8 mouse cellular contexts compared by ENCODE assay signal in genomic region chr8:12477449-12478401, GRCm38 (mm10).
DNase-seq lines count a peak whose midpoint lies in the region; ATAC-seq and TF ChIP-seq lines count a peak whose summit lies in the region.

No protein-coding gene starts in this region.

- DNase-seq in liver, embryonic 11.5 days (ENCODE audit: low spot score): no peak
- no peak for DNase-seq in liver
- DNase-seq in embryonic facial prominence, embryonic 11.5 days (ENCODE audit: low spot score): peak; percentile 59
- peak; percentile 59 for DNase-seq in hindbrain, postnatal 0 days (ENCODE audit: low spot score)
- peak; percentile 49 for DNase-seq in retina, embryonic 14.5 days (ENCODE audit: low spot score)
- no peak for DNase-seq in ovary, postnatal 36 days (ENCODE audit: low spot score)
- DNase-seq in thymus, postnatal 25 days: no peak
- no peak for DNase-seq in cerebellum, adult 11-12 months

- no peaks in the 10 kb centered on the region for H3K36me3 ChIP-seq in liver, embryonic 11.5 days (ENCODE audit: control insufficient read depth, insufficient read depth, low read length)
- no peaks in the 10 kb centered on the region for H3K36me3 ChIP-seq in embryonic facial prominence, embryonic 11.5 days (replicated peaks; ENCODE audit: control insufficient read depth, insufficient read depth, low read depth, low read length)
- no peaks in the 10 kb centered on the region for H3K36me3 ChIP-seq in hindbrain, postnatal 0 days (ENCODE audit: insufficient read depth, low read length)

- no peak overlapping the region for H3K27ac ChIP-seq in liver, embryonic 11.5 days (ENCODE audit: low read depth, low read length)
- no peak overlapping the region for H3K27ac ChIP-seq in embryonic facial prominence, embryonic 11.5 days (replicated peaks; ENCODE audit: low read depth, low read length)
- H3K27ac ChIP-seq in hindbrain, postnatal 0 days: no peak overlapping the region

- H3K4me1 ChIP-seq in liver, embryonic 11.5 days (replicated peaks; ENCODE audit: control insufficient read depth, insufficient read depth, low read length): no peaks in the 10 kb centered on the region
- H3K4me1 ChIP-seq in embryonic facial prominence, embryonic 11.5 days (ENCODE audit: control insufficient read depth, insufficient read depth, low read length): no peaks in the 10 kb centered on the region
- H3K4me1 ChIP-seq in hindbrain, postnatal 0 days (ENCODE audit: insufficient read depth, low read length): peaks cover 3% of the 10 kb centered on the region; the same call in 1 of the 2 replicates

- TF ChIP-seq CTCF in hindbrain, postnatal 0 days (IDR thresholded peaks at IDR 0.05; ENCODE audit: low read depth): no peak

- H3K9ac ChIP-seq in liver, embryonic 11.5 days (ENCODE audit: low read depth, low read length): no peak overlapping the region
- 0 out of 2 replicates have a peak overlapping the region, but pooled peaks have one; percentile 26 for H3K9ac ChIP-seq in embryonic facial prominence, embryonic 11.5 days (replicated peaks; ENCODE audit: low read length)
- H3K9ac ChIP-seq in hindbrain, postnatal 0 days (replicated peaks; ENCODE audit: low read length): 0 out of 2 replicates have a peak overlapping the region, but pooled peaks have one; percentile 35

- peak overlapping the region; percentile 15; the same call in 1 of the 2 replicates for H3K4me3 ChIP-seq in liver, embryonic 11.5 days (ENCODE audit: low read depth, low read length)
- H3K4me3 ChIP-seq in embryonic facial prominence, embryonic 11.5 days (ENCODE audit: low read depth, low read length): peak overlapping the region; percentile 12
- peak overlapping the region; percentile 32 for H3K4me3 ChIP-seq in hindbrain, postnatal 0 days (ENCODE audit: low read length)

- ATAC-seq in liver, embryonic 11.5 days (replicated peaks; ENCODE audit: low FRiP score): no peak
- ATAC-seq in embryonic facial prominence, embryonic 11.5 days (replicated peaks; ENCODE audit: insufficient number of reproducible peaks, low FRiP score, low TSS enrichment, low read depth): no peak
- 0 out of 2 replicates have a peak, but pooled peaks have one; percentile 28 for ATAC-seq in hindbrain, postnatal 0 days

- peak overlapping the region; percentile 52 for H3K4me2 ChIP-seq in liver, embryonic 11.5 days
- peak overlapping the region; percentile 44 for H3K4me2 ChIP-seq in embryonic facial prominence, embryonic 11.5 days (ENCODE audit: low read depth, low read length)
- H3K4me2 ChIP-seq in hindbrain, postnatal 0 days (ENCODE audit: low read depth, low read length): peak overlapping the region; percentile 69

- no peaks in the 10 kb centered on the region for H3K9me3 ChIP-seq in liver, embryonic 11.5 days (ENCODE audit: control insufficient read depth, low read length)
- no peaks in the 10 kb centered on the region; the same call in 1 of the 2 replicates for H3K9me3 ChIP-seq in embryonic facial prominence, embryonic 11.5 days (replicated peaks; ENCODE audit: control insufficient read depth, low read length)
- H3K9me3 ChIP-seq in hindbrain, postnatal 0 days (ENCODE audit: low read length): no peaks in the 10 kb centered on the region

- WGBS in liver, embryonic 11.5 days: 11% methylated on average over 39 of the region's 39 CpGs
- WGBS in embryonic facial prominence, embryonic 11.5 days: 7% methylated on average over 39 of the region's 39 CpGs
- 8% methylated on average over 39 of the region's 39 CpGs for WGBS in hindbrain, postnatal 0 days

- H3K27me3 ChIP-seq in liver, embryonic 11.5 days (replicated peaks; ENCODE audit: control insufficient read depth, insufficient read depth, low read length): peaks cover 43% of the 10 kb centered on the region
- peaks cover 19% of the 10 kb centered on the region for H3K27me3 ChIP-seq in embryonic facial prominence, embryonic 11.5 days (ENCODE audit: control insufficient read depth, insufficient read depth, low read length)
- H3K27me3 ChIP-seq in hindbrain, postnatal 0 days (ENCODE audit: insufficient read depth, low read length): 0 out of 2 replicates have a peak, but pooled peaks cover 11% of the 10 kb centered on the region

Comparison
In these comparisons a context has a peak if more than half of its experiments do, and no peak if none do; other contexts are left out.
1. DNase-seq: peak in embryonic facial prominence, embryonic 11.5 days (single experiment), hindbrain, postnatal 0 days (single experiment) and retina, embryonic 14.5 days (single experiment); none in liver, embryonic 11.5 days (single experiment), liver (single experiment), ovary, postnatal 36 days (single experiment), thymus, postnatal 25 days (single experiment) and cerebellum, adult 11-12 months (single experiment).
2. Peak in every context shown above with its lines, with median percentiles within 50 percentile points of each other: H3K4me2 ChIP-seq and H3K4me3 ChIP-seq.